Mouse (Mus musculus): ENCODE measurements around the gene Gm20388.

Gene Gm20388

DNA sequence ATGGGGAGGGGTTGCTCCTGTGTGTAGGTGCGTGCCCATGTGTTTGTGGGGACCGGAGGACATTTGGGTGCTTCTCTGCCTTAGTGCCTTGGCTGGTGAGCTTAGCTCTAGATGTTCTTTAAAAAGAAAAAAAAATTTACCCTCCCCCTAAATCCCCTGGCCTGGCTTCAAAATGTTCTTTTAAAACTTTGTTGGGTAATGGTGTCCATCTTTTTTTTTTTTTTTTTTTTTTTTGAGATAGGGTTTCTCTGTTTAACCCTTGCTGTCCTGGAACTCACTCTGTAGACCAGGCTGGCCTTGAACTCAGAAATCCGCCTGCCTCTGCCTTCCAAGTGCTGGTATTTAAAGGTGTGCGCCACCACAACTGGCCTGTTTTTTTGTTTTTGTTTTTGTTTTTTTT lies 4.7 kb downstream of the Gm20388 start:
- DNase-seq (ENCODE audit: low spot score): no peak

- no peak for DNase-seq (ENCODE audit: low spot score)
These were observed 5.7 kb downstream of the Gm20388 start for GRCm38 (mm10) chr8:119916237-119916892.

DNA sequence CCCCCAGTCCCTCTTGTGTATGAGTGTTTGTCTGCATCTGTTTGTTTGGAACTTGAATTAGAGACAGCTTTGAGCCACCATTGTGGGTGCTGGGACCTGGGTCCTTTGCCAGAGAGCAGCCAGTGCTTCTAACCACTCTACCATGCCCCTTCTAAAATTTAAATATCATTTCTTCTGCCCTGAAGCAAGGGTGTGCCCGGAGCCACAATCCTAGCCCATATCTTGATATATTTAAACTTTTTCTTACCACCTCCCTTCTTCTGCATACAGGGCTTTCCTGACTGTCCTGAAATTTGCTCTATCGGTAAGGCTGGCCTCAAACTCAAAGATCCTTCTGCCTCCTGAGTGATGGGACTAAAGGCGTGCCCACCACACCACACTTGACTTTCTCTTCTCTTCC lies 6.8 kb downstream of the Gm20388 start:
- DNase-seq (ENCODE audit: low spot score): no peak

DNA sequence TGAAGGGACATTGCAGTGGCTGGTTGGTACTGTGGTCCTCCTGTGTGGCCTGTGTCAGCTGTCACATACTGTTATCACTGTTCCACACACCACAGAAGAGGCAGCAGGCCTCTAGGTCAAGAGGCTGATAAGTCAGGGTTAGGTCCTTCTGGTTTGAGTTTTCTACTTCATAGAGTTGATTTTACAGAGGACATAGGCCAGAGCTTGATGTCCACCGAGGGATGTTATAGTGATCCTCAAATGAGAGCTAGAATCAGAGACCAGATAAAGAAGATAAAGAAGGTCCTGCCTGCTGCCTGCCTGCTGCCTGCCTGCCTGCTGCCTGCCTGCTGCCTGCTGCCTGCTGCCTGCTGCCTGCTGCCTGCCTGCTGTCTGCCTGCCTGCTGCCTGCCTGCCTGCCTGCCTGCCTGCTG lies 7.5 kb downstream of the Gm20388 start:
- no peak for DNase-seq (ENCODE audit: low spot score)

- DNase-seq (ENCODE audit: low spot score): no peak
These were observed 12.6 kb downstream of the Gm20388 start for GRCm38 (mm10) chr8:119923259-119923658.

GRCm38 (mm10) chr8:119925428-119925827 lies 14.8 kb downstream of the Gm20388 start:
- no peak for DNase-seq (ENCODE audit: low spot score)

GRCm38 (mm10) chr8:119926474-119926873 lies 15.8 kb downstream of the Gm20388 start:
- DNase-seq (ENCODE audit: low spot score): no peak

GRCm38 (mm10) chr8:119927422-119928092 lies 16.9 kb downstream of the Gm20388 start:
- DNase-seq (ENCODE audit: low spot score): peak; percentile 25

GRCm38 (mm10) chr8:119931317-119931716 lies 20.7 kb downstream of the Gm20388 start:
- DNase-seq (ENCODE audit: low spot score): no peak

DNA sequence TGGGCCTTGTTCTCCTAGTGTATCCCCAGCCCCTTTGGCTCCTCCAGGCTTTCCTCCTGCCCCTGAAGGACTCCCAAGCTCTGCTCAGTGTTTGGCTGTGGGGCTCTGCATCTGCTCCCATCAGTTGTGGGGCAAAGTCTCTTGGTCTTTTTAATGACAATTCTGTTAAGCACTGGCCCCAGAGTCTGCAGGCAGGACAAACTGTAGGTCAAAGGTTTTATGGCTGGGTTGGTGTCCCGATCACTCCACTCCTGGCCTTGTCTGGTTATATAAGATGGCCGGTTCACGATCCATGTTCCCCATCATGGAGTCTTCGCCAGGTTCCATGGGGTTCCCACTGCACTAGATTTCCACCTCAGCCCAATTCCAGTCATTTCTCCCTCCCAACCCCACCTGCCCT lies 23.0 kb downstream of the Gm20388 start:
- no peak for DNase-seq (ENCODE audit: low spot score)

GRCm38 (mm10) chr8:119935541-119935940 lies 24.9 kb downstream of the Gm20388 start:
- no peak for DNase-seq (ENCODE audit: low spot score)

GRCm38 (mm10) chr8:119938481-119938880 lies 27.8 kb downstream of the Gm20388 start:
- DNase-seq (ENCODE audit: low spot score): no peak

DNA sequence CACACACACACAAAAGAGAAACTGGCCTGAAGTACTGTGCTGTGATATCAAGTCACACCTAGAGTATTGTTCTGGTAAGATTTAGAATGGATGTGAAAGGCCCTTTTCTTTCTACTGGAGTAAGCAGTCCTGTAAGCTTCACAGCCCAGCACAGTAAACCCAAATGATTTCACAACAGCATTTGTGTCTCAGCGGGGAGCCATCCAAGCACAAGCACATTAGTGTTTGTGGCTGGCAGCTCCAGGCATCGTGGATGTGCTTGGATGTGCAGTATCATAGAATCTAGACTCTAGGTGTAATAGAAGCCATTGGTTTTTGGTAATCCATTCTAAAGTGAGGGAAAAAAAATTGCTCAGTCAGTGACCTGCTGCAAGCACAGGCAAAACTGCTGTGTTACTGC lies 28.7 kb downstream of the Gm20388 start:
- DNase-seq (ENCODE audit: low spot score): no peak

- no peak for DNase-seq (ENCODE audit: low spot score)
These were observed 30.8 kb downstream of the Gm20388 start for GRCm38 (mm10) chr8:119941471-119941870.

DNA sequence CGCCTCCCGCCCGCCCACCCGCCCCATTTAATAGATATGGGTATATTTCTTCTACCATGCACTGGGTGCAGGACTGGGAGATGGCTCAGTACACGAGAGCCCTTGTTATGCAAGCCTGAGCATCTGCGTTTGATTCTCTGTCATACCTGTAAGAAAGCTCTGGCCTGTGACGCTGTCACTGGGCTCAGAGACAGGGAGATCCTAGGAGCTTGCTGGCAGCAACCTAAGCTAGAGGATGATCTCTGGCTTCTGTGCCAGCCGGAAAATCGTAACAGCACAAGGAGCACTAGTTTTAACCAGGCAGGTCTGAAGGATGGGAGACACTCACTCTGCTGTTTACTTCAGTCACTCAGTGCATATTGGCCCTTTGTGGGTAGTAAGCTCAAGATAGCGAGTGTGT lies 33.0 kb downstream of the Gm20388 start:
- no peak for DNase-seq (ENCODE audit: low spot score)

- peak; percentile 68 for DNase-seq (ENCODE audit: low spot score)
These were observed 33.6 kb downstream of the Gm20388 start for GRCm38 (mm10) chr8:119944096-119944811.

GRCm38 (mm10) chr8:119946326-119946865 lies 35.8 kb downstream of the Gm20388 start:
- no peak for DNase-seq (ENCODE audit: low spot score)

- no peak for DNase-seq (ENCODE audit: low spot score)
These were observed 37.0 kb downstream of the Gm20388 start for GRCm38 (mm10) chr8:119947653-119948052.

GRCm38 (mm10) chr8:119948340-119948739 lies 37.7 kb downstream of the Gm20388 start:
- DNase-seq (ENCODE audit: low spot score): no peak

- no peak for DNase-seq (ENCODE audit: low spot score)
These were observed 41.6 kb downstream of the Gm20388 start for GRCm38 (mm10) chr8:119952282-119952681.

DNA sequence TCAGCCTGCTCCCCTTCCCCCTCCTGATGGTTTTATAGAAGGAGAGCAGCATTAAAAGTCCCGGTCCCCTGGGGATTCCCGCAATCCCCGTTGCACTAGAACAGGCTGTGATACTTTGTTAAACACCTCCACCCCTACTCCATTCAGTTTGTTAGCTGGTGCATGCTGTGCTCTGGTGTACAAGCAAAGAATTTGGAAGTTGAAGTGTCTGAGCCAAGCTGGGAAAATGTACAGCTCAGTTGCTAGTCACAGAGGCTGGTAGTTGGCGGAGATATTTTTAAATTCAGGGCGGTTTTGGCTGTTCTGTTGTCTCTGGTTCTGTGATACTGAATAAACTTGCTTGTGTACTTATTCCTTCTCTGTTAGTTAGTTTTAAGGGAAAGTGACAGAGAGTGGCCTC lies 42.1 kb downstream of the Gm20388 start:
- DNase-seq (ENCODE audit: low spot score): no peak

- no peak for DNase-seq (ENCODE audit: low spot score)
These were observed 44.7 kb downstream of the Gm20388 start for GRCm38 (mm10) chr8:119955333-119955732.

- DNase-seq (ENCODE audit: low spot score): no peak
These were observed 47.4 kb downstream of the Gm20388 start for GRCm38 (mm10) chr8:119958076-119958475.

Measured in urinary bladder, postnatal 25 days (tissue).